Mouse (Mus musculus): ENCODE results near the gene Mettl8.

DNA sequence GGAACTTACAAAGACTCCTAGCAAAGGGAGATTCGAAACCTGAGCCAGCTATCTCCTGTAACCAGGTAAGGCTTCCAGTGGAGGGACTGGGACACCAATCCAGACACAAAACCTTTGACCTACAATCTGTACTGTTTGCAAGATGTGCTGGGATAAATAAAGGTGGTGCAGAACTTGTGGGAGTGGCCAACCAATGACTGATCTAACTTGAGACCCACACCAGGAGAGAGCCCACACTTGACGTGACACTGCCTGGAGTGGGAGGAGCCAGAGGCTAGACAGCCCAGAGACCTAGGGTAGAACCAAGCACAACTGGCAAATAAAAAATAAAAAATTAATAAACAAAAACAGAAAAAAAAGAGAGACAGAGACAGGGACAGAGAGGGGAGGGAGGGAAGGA lies 24.7 kb downstream of the Mettl8 start:
- TF ChIP-seq CTCF (IDR thresholded peaks at IDR 0.05; ENCODE audit: low read depth, low read length) (no peak), POLR2A (IDR thresholded peaks at IDR 0.05; ENCODE audit: insufficient read depth, low read length) (no peak), EP300 (IDR thresholded peaks at IDR 0.05; ENCODE audit: insufficient read depth, low read depth, low read length) (no peak)

Data from ES-Bruce4 (cell line).